Mouse (Mus musculus) hindbrain, embryonic 14.5 days (tissue): ENCODE results near the gene Znrf2. TPM values are rescaled to one million over a fixed set of nuclear protein-coding genes. Genes with fewer than 3 reads are reported as not detected.

Experiments
- ATAC-seq: fragments of 200-750 bp; cut with Nextera tagmentation; 2 replicates; pipeline ENCODE4 v1.8.0; 2017; ENCODE audit warnings: moderate number of reproducible peaks, mild to moderate bottlenecking, moderate TSS enrichment, moderate library complexity; ENCODE audit not compliant: low FRiP score
- DNase-seq: peaks from one replicate; pipeline ENCODE4 v3.0.0-alpha.2; 2015; ENCODE audit warnings: low spot score
- H3K27ac ChIP-seq: fragments of 300-500 bp; sonication (generic); 2 replicates; pipeline ENCODE4 v1.5.1; 2014; ENCODE audit warnings: mild to moderate bottlenecking, moderate library complexity
- H3K27me3 ChIP-seq: fragments of 300-500 bp; sonication (generic); 2 replicates; pipeline ENCODE4 v1.6.1; 2014; ENCODE audit warnings: mild to moderate bottlenecking, low read length, mixed read lengths; ENCODE audit not compliant: control insufficient read depth, insufficient read depth
- H3K36me3 ChIP-seq: fragments of 300-500 bp; sonication (generic); replicated peaks from 2 replicates; pipeline ENCODE4 v1.6.1; 2014; ENCODE audit not compliant: control insufficient read depth, insufficient read depth
- H3K4me1 ChIP-seq: fragments of 300-500 bp; sonication (generic); replicated peaks from 2 replicates; pipeline ENCODE4 v1.6.1; 2014; ENCODE audit warnings: antibody characterized with exemption, low read length, mixed read lengths; ENCODE audit not compliant: control insufficient read depth, insufficient read depth
- H3K4me2 ChIP-seq: fragments of 300-500 bp; sonication (generic); replicated peaks from 2 replicates; pipeline ENCODE4 v1.6.1; 2014; ENCODE audit warnings: mild to moderate bottlenecking, moderate library complexity
- H3K4me3 ChIP-seq: fragments of 300-500 bp; sonication (generic); replicated peaks from 2 replicates; pipeline ENCODE4 v1.5.1; 2014; ENCODE audit warnings: mild to moderate bottlenecking, low read length
- H3K9ac ChIP-seq: fragments of 300-500 bp; sonication (generic); 2 replicates; pipeline ENCODE4 v1.6.1; 2014
- H3K9me3 ChIP-seq: fragments of 300-500 bp; sonication (generic); 2 replicates; pipeline ENCODE4 v1.6.1; 2016; ENCODE audit warnings: low read length; ENCODE audit not compliant: control insufficient read depth
- whole genome bisulfite sequencing: fragments of 180-500 bp; shearing (Covaris S2); extraction: QIAGEN DNeasy Blood & Tissue Kit; methylation state at CpG from one replicate; pipeline ENCODE4 v1.1.7; 2014; 5-methylcytosine and 5-hydroxymethylcytosine counted together
- polyA plus RNA-seq: library from polyadenylated mRNA; unstranded; fragments of >200 nt; fragmentation: Nextera tagmentation; extraction: Ambion mirVana; gene quantifications from 2 replicates; pipeline ENCODE4 v1.2.1, GENCODE M21; 2014

Znrf2 gene
- polyA plus RNA-seq, 1 experiment from 2014 or later, result 7.7 TPM

GRCm38 (mm10) chr6:54795971-54796370 is 20.7 kb upstream of the Znrf2 start:
- DNase-seq, result no peak
- Histone ChIP-seq H3K36me3 (no peaks in the 10 kb centered on the region), H3K27ac (no peak overlapping the region), H3K4me2 (no peak overlapping the region), H3K4me1 (no peaks in the 10 kb centered on the region), H3K4me3 (no peak overlapping the region), H3K9ac (no peak overlapping the region), H3K9me3 (peaks cover 10% of the 10 kb centered on the region; the same call in 1 of the 2 replicates), H3K27me3 (no peaks in the 10 kb centered on the region)
- 75% methylated on average over 5 of the region's 5 CpGs for WGBS
- no peak for ATAC-seq

DNA sequence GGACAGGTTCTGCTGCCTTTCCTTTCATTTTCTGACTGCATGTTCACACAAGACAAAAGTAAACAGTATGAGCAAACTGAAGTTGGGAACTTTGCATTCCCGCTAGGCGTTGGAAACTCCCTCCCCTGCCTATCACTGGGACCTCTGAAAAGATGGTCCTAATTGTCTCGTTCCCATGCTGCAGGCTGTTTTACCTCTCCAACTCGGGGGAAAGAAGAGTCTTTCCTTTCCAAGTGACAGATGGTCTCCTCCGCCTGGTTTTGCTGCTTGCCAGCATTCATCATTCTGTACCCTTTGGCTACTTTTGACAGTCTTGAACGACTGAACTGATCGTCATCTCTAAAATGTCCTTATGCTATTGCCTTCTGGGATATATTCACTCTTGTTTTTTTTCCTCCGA is 14.4 kb upstream of the Znrf2 start:
- ATAC-seq (no peak), DNase-seq (no peak)
- Histone ChIP-seq H3K9ac (no peak overlapping the region), H3K36me3 (no peaks in the 10 kb centered on the region), H3K9me3 (peaks cover 10% of the 10 kb centered on the region; the same call in 1 of the 2 replicates), H3K27me3 (no peaks in the 10 kb centered on the region), H3K4me1 (0 out of 2 replicates have a peak, but pooled peaks cover 3% of the 10 kb centered on the region), H3K4me2 (no peak overlapping the region), H3K27ac (no peak overlapping the region), H3K4me3 (no peak overlapping the region)
- 53% methylated on average over 8 of the region's 8 CpGs for WGBS

DNA sequence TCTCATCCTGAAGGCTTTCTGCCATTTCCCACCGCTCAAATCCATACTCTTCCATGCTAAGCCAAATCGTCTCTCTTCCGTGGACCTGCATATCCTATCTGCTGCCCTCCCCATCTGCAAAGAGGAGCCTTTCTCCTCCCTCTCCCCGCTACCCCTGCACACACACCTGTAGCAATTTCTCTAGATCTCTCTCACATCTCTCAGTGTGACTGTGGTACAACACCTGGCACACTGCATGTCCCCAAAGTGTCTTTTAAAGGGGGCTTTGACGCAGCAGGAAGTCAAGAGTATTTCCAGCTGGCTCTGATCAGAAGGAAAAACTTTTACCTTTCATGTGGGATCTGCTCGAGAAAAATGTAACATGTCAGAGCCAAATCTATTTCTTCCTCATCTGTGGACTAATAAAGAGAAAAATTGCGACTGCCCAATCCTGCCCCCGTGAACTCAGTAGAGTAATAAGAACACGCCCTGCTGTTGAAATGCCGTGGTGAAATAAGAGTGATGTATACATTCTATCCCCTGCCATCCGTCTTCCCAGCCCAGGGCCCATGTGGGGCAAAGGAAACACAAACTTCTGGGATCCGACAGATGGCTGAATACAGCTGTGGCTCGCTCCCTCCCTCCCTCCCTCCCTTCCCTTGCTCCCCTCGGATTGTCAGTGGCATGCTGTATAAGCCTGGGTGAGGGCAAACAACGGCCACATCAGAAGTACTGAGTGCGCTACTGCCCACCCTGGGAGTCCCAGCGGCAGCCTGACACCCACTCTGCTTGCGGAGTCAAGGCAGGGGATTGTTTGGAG is 12.5 kb upstream of the Znrf2 start:
- 63% methylated on average over 18 of the region's 18 CpGs for WGBS
- no peak overlapping the region for H3K9ac ChIP-seq
- H3K4me3 ChIP-seq, result no peak overlapping the region
- DNase-seq, result no peak
- H3K9me3 ChIP-seq, result no peaks in the 10 kb centered on the region
- H3K36me3 ChIP-seq, result no peaks in the 10 kb centered on the region
- no peaks in the 10 kb centered on the region for H3K27me3 ChIP-seq
- H3K4me2 ChIP-seq, result no peak overlapping the region
- ATAC-seq, result no peak
- H3K4me1 ChIP-seq, result 0 out of 2 replicates have a peak, but pooled peaks cover 3% of the 10 kb centered on the region
- H3K27ac ChIP-seq, result no peak overlapping the region

DNA sequence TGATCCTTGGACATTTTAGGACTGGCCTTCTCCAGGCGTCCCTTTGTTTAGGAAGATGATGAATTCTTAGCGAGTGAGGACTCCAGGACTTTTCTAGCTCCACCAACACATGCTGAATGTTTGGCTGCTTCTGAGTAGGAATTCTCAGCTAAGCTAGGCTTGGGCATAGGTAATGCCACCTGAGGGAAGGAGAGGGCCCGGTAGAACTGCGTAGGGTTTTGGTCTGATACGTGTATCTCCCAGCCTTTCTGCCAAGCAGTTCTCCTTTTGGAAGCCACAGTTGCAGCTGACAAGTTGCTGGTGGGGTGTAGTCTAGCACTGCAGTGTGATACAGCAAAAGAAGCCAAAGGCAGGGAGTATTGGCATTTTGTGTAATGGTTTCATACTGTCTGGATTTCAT is 10.9 kb upstream of the Znrf2 start:
- Histone ChIP-seq H3K27ac (no peak overlapping the region), H3K27me3 (no peaks in the 10 kb centered on the region), H3K9me3 (no peaks in the 10 kb centered on the region), H3K4me1 (0 out of 2 replicates have a peak, but pooled peaks cover 3% of the 10 kb centered on the region), H3K9ac (no peak overlapping the region), H3K36me3 (no peaks in the 10 kb centered on the region), H3K4me3 (no peak overlapping the region), H3K4me2 (no peak overlapping the region)
- no peak for DNase-seq
- whole genome bisulfite sequencing, result 82% methylated on average over 5 of the region's 5 CpGs
- no peak for ATAC-seq

GRCm38 (mm10) chr6:54809531-54810313 is 7.0 kb upstream of the Znrf2 start:
- no peak overlapping the region for H3K27ac ChIP-seq
- DNase-seq (peak; percentile 60), ATAC-seq (no peak)
- no peaks in the 10 kb centered on the region for H3K9me3 ChIP-seq
- H3K27me3 ChIP-seq, result no peaks in the 10 kb centered on the region
- H3K9ac ChIP-seq, result no peak overlapping the region
- no peak overlapping the region for H3K4me2 ChIP-seq
- 63% methylated on average over 7 of the region's 7 CpGs for WGBS
- no peaks in the 10 kb centered on the region for H3K36me3 ChIP-seq
- no peaks in the 10 kb centered on the region for H3K4me1 ChIP-seq
- no peak overlapping the region for H3K4me3 ChIP-seq

DNA sequence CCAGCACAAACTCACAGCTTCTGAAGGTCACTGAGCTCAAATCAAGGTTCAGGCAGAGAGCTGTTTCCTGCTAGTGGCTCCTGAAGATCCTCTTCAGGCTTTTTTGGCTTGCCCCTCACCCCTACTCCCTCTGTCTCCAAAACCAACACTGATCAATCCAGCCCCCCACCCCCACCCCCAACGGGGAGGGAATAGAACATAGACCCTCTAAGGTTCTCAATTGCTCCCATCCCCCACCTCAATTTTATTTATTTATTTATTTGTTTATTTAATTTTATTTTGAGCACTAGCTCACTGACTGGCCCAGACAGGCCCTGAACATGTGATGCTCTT is 6.4 kb upstream of the Znrf2 start:
- Histone ChIP-seq H3K9me3 (no peaks in the 10 kb centered on the region), H3K27me3 (no peaks in the 10 kb centered on the region), H3K36me3 (no peaks in the 10 kb centered on the region), H3K4me3 (no peak overlapping the region), H3K4me1 (no peaks in the 10 kb centered on the region), H3K9ac (no peak overlapping the region), H3K27ac (no peak overlapping the region), H3K4me2 (no peak overlapping the region)
- ATAC-seq (no peak), DNase-seq (no peak)
- 71% methylated on average over 1 of the region's 1 CpGs for WGBS

- no peak overlapping the region for H3K4me2 ChIP-seq
These were observed 5.0 kb upstream of the Znrf2 start for GRCm38 (mm10) chr6:54811546-54812250.

GRCm38 (mm10) chr6:54812276-54812675 is 4.4 kb upstream of the Znrf2 start:
- Histone ChIP-seq H3K9ac (no peak overlapping the region), H3K27ac (no peak overlapping the region), H3K27me3 (no peaks in the 10 kb centered on the region), H3K4me3 (no peak overlapping the region), H3K36me3 (no peaks in the 10 kb centered on the region), H3K4me1 (peaks cover 6% of the 10 kb centered on the region), H3K4me2 (no peak overlapping the region), H3K9me3 (no peaks in the 10 kb centered on the region)
- WGBS, result 84% methylated on average over 6 of the region's 6 CpGs
- DNase-seq, result no peak
- no peak for ATAC-seq

More at GRCm38 (mm10) chr6:54811546-54812250, 5.0 kb upstream of the Znrf2 start:
- ATAC-seq (no peak), DNase-seq (peak; percentile 62)
- Histone ChIP-seq H3K27me3 (no peaks in the 10 kb centered on the region), H3K9ac (no peak overlapping the region), H3K36me3 (no peaks in the 10 kb centered on the region), H3K27ac (no peak overlapping the region), H3K9me3 (no peaks in the 10 kb centered on the region), H3K4me3 (no peak overlapping the region), H3K4me1 (peaks cover 6% of the 10 kb centered on the region)
- 70% methylated on average over 11 of the region's 11 CpGs for WGBS
